Mouse (Mus musculus) C2C12 (cell line): ENCODE results near the gene Taf12.

Source experiments
- CEBPB ChIP-seq: IDR thresholded peaks from one replicate; pipeline ENCODE4 v1.6.1; 2011; ENCODE audit warnings: low read depth, mild to moderate bottlenecking, control low read depth, moderate library complexity
- CTCF ChIP-seq: IDR thresholded peaks from one replicate; pipeline ENCODE4 v1.5.1; 2011; ENCODE audit not compliant: control insufficient read depth, insufficient read depth, insufficient read length
- FOSL1 ChIP-seq: IDR thresholded peaks from one replicate; pipeline ENCODE4 v1.8.0; 2011; ENCODE audit warnings: mild to moderate bottlenecking, low read length; ENCODE audit not compliant: poor library complexity, insufficient read depth, severe bottlenecking
- USF1 ChIP-seq: IDR thresholded peaks from one replicate; pipeline ENCODE4 v1.6.1; 2011; ENCODE audit warnings: low read depth, mild to moderate bottlenecking, control low read depth, moderate library complexity

GRCm38 (mm10) chr4:132331960-132332359, 57.8 kb downstream of the Taf12 start:
- no peak for TF ChIP-seq FOSL1
- TF ChIP-seq CTCF, result no peak
- no peak for TF ChIP-seq CEBPB
- no peak for TF ChIP-seq USF1
